Mouse (Mus musculus): Measurements from ENCODE around the gene Vac14. TPM values are rescaled to one million over a fixed set of nuclear protein-coding genes. Genes with fewer than 3 reads are reported as not detected.

Vac14 gene
- total RNA-seq (2021), result 10 to 100 TPM; 20.8 to 22.4 TPM

- peak; percentile 97 to 99 for DNase-seq
- intact Hi-C loops (cut with DNase I), result loop anchor here (10.0 kb wide), 1 partner anchor 404 kb away; the partner anchor contains the start of gene Cmtr2
These were observed at the start of gene Vac14 for GRCm38 (mm10) chr8:110618391-110619207. TSS of gene Vac14 (plus strand) at chr8:110618585.

- no peak for DNase-seq
- intact Hi-C loops (cut with DNase I), result no loop called here
These were observed 25.7 kb upstream of the Vac14 start for GRCm38 (mm10) chr8:110592641-110593040.

- no peak for DNase-seq
- intact Hi-C loops (cut with DNase I), result no loop called here
These were observed 24.2 kb upstream of the Vac14 start for GRCm38 (mm10) chr8:110594164-110594563.

- intact Hi-C loops (cut with DNase I), result loop anchor here (2.0 to 10.0 kb wide), 3 partner anchors 120 to 472 kb away; no protein-coding TSS in a partner anchor
These were observed 13.8 kb upstream of the Vac14 start for GRCm38 (mm10) chr8:110604556-110604955.

GRCm38 (mm10) chr8:110605401-110606015, 12.9 kb upstream of the Vac14 start:
- intact Hi-C loops (cut with DNase I), result loop anchor here (2.0 to 10.0 kb wide), 2 partner anchors 121 to 461 kb away; no protein-coding TSS in a partner anchor

More at GRCm38 (mm10) chr8:110604556-110604955, 13.8 kb upstream of the Vac14 start:
- peak; percentile 63 to 76 for DNase-seq

GRCm38 (mm10) chr8:110615730-110616129, 2.7 kb upstream of the Vac14 start:
- intact Hi-C loops (cut with DNase I), result loop anchor here (10.0 kb wide), 1 partner anchor 401 kb away; the partner anchor contains the start of gene Cmtr2
- no peak for DNase-seq

More at GRCm38 (mm10) chr8:110605401-110606015, 12.9 kb upstream of the Vac14 start:
- peak; percentile 37 to 41 for DNase-seq

GRCm38 (mm10) chr8:110617801-110618358, 505 bp upstream of the Vac14 start:
- intact Hi-C loops (cut with DNase I), result loop anchor here (10.0 kb wide), 1 partner anchor 403 kb away; the partner anchor contains the start of gene Cmtr2
- DNase-seq, result peak in 1 of 2 experiments; percentile 10

- intact Hi-C loops (cut with DNase I), result loop anchor here (10.0 kb wide), 1 partner anchor 404 kb away; the partner anchor contains the start of gene Cmtr2
- DNase-seq, result no peak
These were observed 806 bp downstream of the Vac14 start for GRCm38 (mm10) chr8:110619208-110619574.

- intact Hi-C loops (cut with DNase I), result loop anchor here (10.0 kb wide), 1 partner anchor 405 kb away; the partner anchor contains the start of gene Cmtr2
- DNase-seq, result no peak
These were observed 1.5 kb downstream of the Vac14 start for GRCm38 (mm10) chr8:110619919-110620318.

GRCm38 (mm10) chr8:110626431-110626830, 8.0 kb downstream of the Vac14 start:
- DNase-seq, result no peak
- intact Hi-C loops (cut with DNase I), result no loop called here

- peak; percentile 44 to 67 for DNase-seq
- intact Hi-C loops (cut with DNase I), result no loop called here
These were observed 11.1 kb downstream of the Vac14 start for GRCm38 (mm10) chr8:110629245-110630063.

GRCm38 (mm10) chr8:110630079-110630478, 11.7 kb downstream of the Vac14 start:
- DNase-seq, result no peak
- intact Hi-C loops (cut with DNase I), result no loop called here

- intact Hi-C loops (cut with DNase I), result no loop called here
- DNase-seq, result peak; percentile 70 to 76
These were observed 12.2 kb downstream of the Vac14 start for GRCm38 (mm10) chr8:110630571-110631071.

- DNase-seq, result peak in 1 of 2 experiments; percentile 36
- intact Hi-C loops (cut with DNase I), result no loop called here
These were observed 12.8 kb downstream of the Vac14 start for GRCm38 (mm10) chr8:110631201-110631600.

- intact Hi-C loops (cut with DNase I), result no loop called here
- no peak for DNase-seq
These were observed 15.4 kb downstream of the Vac14 start for GRCm38 (mm10) chr8:110633814-110634213.

- intact Hi-C loops (cut with DNase I), result no loop called here
- DNase-seq, result no peak
These were observed 17.8 kb downstream of the Vac14 start for GRCm38 (mm10) chr8:110636182-110636581.

GRCm38 (mm10) chr8:110642331-110642730, 23.9 kb downstream of the Vac14 start:
- intact Hi-C loops (cut with DNase I), result loop anchor here (10.0 kb wide), 1 partner anchor 182 kb away; no protein-coding TSS in a partner anchor

GRCm38 (mm10) chr8:110643177-110643576, 24.8 kb downstream of the Vac14 start:
- no peak for DNase-seq
- intact Hi-C loops (cut with DNase I), result loop anchor here (10.0 kb wide), 1 partner anchor 182 kb away; no protein-coding TSS in a partner anchor

More at GRCm38 (mm10) chr8:110642331-110642730, 23.9 kb downstream of the Vac14 start:
- DNase-seq, result peak in 1 of 2 experiments; percentile 27

- DNase-seq, result no peak
- intact Hi-C loops (cut with DNase I), result loop anchor here (10.0 kb wide), 1 partner anchor 180 kb away; no protein-coding TSS in a partner anchor
These were observed 26.0 kb downstream of the Vac14 start for GRCm38 (mm10) chr8:110644422-110644821.

Data from heart, postnatal 10 days (tissue).